Mouse (Mus musculus) forebrain, embryonic 16.5 days (tissue): ENCODE results near the gene Safb. TPM values are rescaled to one million over a fixed set of nuclear protein-coding genes. Genes with fewer than 3 reads are reported as not detected.

Source experiments
- ATAC-seq: fragments of 200-750 bp; cut with Nextera tagmentation; 2 replicates; pipeline ENCODE4 v1.8.0; 2017; ENCODE audit warnings: mild to moderate bottlenecking, moderate library complexity
- H3K27ac ChIP-seq: fragments of 300-500 bp; sonication (generic); 2 replicates; pipeline ENCODE4 v1.5.1; 2014; ENCODE audit warnings: low read length, control low read depth
- H3K27me3 ChIP-seq: fragments of 300-500 bp; sonication (generic); replicated peaks from 2 replicates; pipeline ENCODE4 v1.6.1; 2014; ENCODE audit warnings: low read length; ENCODE audit not compliant: control insufficient read depth, insufficient read depth
- H3K36me3 ChIP-seq: fragments of 300-500 bp; sonication (generic); 2 replicates; pipeline ENCODE4 v1.6.1; 2014; ENCODE audit not compliant: control insufficient read depth, insufficient read depth
- H3K4me1 ChIP-seq: fragments of 300-500 bp; sonication (generic); replicated peaks from 2 replicates; pipeline ENCODE4 v1.6.1; 2014; ENCODE audit warnings: low read length; ENCODE audit not compliant: control insufficient read depth, insufficient read depth
- H3K4me2 ChIP-seq: fragments of 300-500 bp; sonication (generic); 2 replicates; pipeline ENCODE4 v1.6.1; 2014; ENCODE audit warnings: mild to moderate bottlenecking, low read length, control low read depth
- H3K4me3 ChIP-seq: fragments of 300-500 bp; sonication (generic); replicated peaks from 2 replicates; pipeline ENCODE4 v1.5.1; 2014; ENCODE audit warnings: mild to moderate bottlenecking, low read length, control low read depth
- H3K9ac ChIP-seq: fragments of 300-500 bp; sonication (generic); replicated peaks from 2 replicates; pipeline ENCODE4 v1.6.1; 2014; ENCODE audit warnings: low read depth, low read length, control low read depth
- H3K9me3 ChIP-seq: fragments of 300-500 bp; sonication (generic); 2 replicates; pipeline ENCODE4 v1.6.1; 2016; ENCODE audit warnings: low read length; ENCODE audit not compliant: control insufficient read depth
- WGBS: fragments of 180-500 bp; shearing (Covaris S2); extraction: QIAGEN DNeasy Blood & Tissue Kit; methylation state at CpG from one replicate; pipeline ENCODE4 v1.1.7; 2014; 5-methylcytosine and 5-hydroxymethylcytosine counted together
- polyA plus RNA-seq: library from polyadenylated mRNA; unstranded; fragments of >200 nt; fragmentation: Nextera tagmentation; extraction: Ambion mirVana; gene quantifications from 2 replicates; pipeline ENCODE4 v1.2.1, GENCODE M21; 2015

Safb gene
- 121 and 133 TPM in 2 replicates for polyA plus RNA-seq

DNA sequence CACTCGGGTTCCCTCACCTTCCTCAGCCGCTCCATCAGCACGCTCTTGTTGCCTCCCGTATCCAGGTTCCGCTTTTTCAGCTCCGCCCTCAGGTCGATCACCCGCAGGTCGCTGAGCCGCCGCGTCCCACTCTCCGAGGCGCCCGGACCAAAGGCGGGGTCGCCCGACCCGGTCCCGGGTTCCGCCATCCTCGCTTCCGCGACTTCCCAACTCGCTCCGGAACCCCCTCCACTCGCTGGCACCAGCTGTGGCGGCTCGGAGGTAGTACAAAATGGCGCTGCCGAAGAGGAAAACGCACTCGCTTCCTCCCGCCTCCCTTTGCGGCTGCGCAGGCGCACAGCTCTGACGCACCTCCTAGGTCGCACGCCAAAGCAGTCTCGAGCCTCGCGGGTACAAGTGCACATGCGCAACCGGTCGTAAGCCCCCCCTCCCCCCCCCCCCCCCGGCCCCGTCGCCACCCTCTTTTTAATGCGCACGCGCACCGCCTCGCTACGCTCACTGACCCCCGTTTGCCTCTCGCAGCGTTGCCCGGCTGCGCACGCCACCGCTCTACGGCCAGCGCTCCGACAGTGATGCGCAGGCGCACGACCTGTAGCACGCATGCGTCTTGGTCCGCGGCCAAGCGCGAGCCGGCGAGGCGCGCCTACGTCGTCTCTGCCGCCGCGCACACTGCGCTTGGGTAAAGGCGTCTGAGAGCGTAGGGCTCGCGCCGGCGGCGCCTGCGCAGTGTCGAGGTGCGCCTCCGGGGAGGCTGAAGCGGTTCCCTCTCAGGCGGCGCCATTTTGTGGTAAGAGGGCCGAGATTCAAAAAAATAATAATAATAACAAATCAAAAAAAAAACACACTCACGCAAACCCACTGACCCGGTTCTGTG lies at the start of gene Safb, which contains the start of gene Safb2:
Safb (plus strand) TSS at position 569 of the 874 bp plus-strand sequence.
Safb2 (minus strand) TSS at position 329 of the 874 bp plus-strand sequence.
- peaks cover 53% of the 10 kb centered on the region for H3K4me1 ChIP-seq
- peak within 1 kb of the TSS; percentile 86 for H3K9ac ChIP-seq
- H3K9me3 ChIP-seq: no peaks in the 10 kb centered on the region
- ATAC-seq: peak; percentile 96
- peak within 1 kb of the TSS; percentile 98 for H3K4me2 ChIP-seq
- WGBS: under 1% methylated on average over 90 of the region's 101 CpGs
- H3K27ac ChIP-seq: peak within 1 kb of the TSS; percentile 95
- H3K36me3 ChIP-seq: peaks cover 15% of the 10 kb centered on the region
- H3K4me3 ChIP-seq: peak within 1 kb of the TSS; percentile 87
- no peaks in the 10 kb centered on the region for H3K27me3 ChIP-seq

DNA sequence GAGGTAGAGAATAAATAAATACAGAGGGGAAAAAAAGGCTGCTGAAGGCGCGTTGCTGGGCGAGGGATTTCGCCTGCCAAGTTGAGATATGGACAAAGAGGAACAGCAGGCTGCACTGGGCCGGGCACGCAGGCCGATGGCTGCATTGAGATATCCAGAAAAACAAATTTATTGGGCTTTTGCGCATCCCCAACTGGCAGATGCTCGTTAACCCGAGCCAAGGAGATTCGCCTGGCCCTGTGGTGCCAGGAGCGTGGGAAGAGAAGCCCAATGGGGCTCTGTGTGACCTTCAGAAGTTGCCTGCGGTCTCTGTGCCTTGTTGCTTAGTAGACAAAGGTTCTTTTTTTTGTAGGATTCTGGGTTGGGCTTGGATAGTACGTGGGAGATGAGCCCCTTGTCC lies 48.4 kb upstream of the Safb start:
- Histone ChIP-seq H3K27me3 (no peaks in the 10 kb centered on the region), H3K4me3 (no peak overlapping the region), H3K9me3 (no peaks in the 10 kb centered on the region), H3K4me1 (peaks cover 24% of the 10 kb centered on the region), H3K27ac (peak overlapping the region; percentile 83), H3K36me3 (no peaks in the 10 kb centered on the region), H3K4me2 (no peak overlapping the region), H3K9ac (peak overlapping the region; percentile 27; the same call in 1 of the 2 replicates)
- WGBS: 13% methylated on average over 14 of the region's 14 CpGs
- ATAC-seq: peak; percentile 52

DNA sequence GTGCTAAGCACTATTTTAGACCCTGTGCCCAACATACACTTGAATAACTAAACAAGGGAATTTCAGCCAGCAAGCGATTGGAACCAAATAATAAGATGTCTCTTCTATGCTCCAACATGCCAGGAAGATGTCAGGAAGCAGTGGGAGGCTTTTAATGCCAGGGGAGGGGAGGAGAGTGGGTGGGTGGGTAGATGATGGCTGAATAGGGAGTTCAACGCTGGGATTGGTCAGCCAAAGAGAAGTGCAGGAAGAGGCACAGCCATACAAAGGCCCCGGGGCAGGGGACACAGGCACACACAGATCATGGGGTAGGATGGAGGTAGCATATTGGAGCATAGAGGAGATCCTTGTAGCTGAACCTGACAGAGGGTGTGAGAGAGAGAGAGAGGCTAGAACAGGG lies 47.8 kb upstream of the Safb start:
- Histone ChIP-seq H3K27ac (peak overlapping the region; percentile 83), H3K4me2 (no peak overlapping the region), H3K4me1 (peaks cover 24% of the 10 kb centered on the region), H3K9me3 (no peaks in the 10 kb centered on the region), H3K36me3 (no peaks in the 10 kb centered on the region), H3K27me3 (no peaks in the 10 kb centered on the region), H3K4me3 (no peak overlapping the region), H3K9ac (no peak overlapping the region)
- 16% methylated on average over 3 of the region's 3 CpGs for WGBS
- peak; percentile 61 for ATAC-seq

DNA sequence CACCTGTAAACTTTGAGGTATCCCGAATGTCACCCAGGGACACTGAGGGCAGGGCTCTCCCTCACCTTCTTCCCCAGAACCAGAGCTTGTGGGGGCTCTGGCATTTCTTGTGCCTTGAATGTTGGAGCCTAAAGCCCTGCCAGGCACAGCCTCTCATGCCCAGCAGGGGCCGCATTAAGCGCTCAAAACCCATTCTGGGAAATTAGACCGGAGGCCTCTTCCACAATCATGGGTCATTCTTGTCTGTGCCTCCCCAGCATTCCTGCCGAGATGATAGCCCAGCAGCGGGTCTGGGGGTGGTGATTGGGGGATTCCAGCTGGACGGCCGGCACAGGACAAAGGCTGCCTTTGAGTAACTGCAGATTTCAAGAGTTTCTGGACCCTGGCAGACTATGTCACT lies 46.7 kb upstream of the Safb start:
- Histone ChIP-seq H3K36me3 (no peaks in the 10 kb centered on the region), H3K27ac (peak overlapping the region; percentile 31), H3K9me3 (no peaks in the 10 kb centered on the region), H3K4me3 (no peak overlapping the region), H3K4me2 (no peak overlapping the region), H3K9ac (no peak overlapping the region), H3K4me1 (peaks cover 28% of the 10 kb centered on the region), H3K27me3 (no peaks in the 10 kb centered on the region)
- peak; percentile 47 for ATAC-seq
- WGBS: 10% methylated on average over 8 of the region's 8 CpGs

DNA sequence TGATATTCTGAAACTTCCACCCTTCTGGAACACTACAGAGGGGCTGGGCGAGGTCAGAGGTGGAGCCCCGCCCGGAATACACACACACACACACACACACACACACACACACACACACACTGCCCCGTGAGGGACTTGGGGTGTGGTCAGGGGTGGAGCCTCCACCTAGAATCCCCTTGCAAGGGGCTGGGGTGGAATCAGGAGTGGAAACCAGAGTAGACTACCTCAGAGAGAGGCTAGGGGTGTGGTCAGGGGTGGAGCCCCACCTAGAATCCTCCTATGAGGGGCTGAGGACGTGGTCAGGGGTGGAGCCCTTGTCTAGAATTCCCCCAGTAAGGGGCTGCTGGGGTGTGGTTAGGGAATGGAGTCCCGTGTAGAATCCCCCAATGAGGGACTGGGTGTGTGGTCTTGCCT lies 44.1 kb upstream of the Safb start:
- H3K9me3 ChIP-seq: no peaks in the 10 kb centered on the region
- no peak overlapping the region for H3K27ac ChIP-seq
- H3K4me1 ChIP-seq: peaks cover 31% of the 10 kb centered on the region
- no peak for ATAC-seq
- H3K4me3 ChIP-seq: no peak overlapping the region
- WGBS: 45% methylated on average over 6 of the region's 6 CpGs
- H3K4me2 ChIP-seq: no peak overlapping the region
- H3K36me3 ChIP-seq: no peaks in the 10 kb centered on the region
- no peak overlapping the region for H3K9ac ChIP-seq
- H3K27me3 ChIP-seq: no peaks in the 10 kb centered on the region

DNA sequence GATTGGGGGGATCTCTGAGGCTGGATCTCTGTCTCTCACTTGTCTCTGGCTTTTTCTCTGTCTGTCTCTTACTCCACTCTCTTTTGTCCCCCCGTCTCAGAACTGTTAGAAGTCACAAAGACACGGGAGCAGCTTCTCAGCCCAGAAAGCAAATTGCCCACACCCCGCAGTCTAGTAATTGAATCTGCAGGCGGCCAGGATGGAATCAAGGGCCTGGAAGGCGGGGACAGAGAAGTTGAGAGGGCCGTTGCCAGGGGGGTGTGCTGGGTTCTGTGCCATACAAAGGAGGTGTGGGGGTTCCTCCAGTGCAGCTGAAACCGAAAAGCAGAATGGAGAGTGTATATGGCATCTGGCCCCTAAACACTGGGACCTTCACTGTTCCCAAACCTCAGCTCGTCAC lies 41.9 kb upstream of the Safb start:
- ATAC-seq: no peak
- Histone ChIP-seq H3K36me3 (no peaks in the 10 kb centered on the region), H3K9ac (no peak overlapping the region), H3K4me3 (no peak overlapping the region), H3K4me2 (no peak overlapping the region), H3K9me3 (no peaks in the 10 kb centered on the region), H3K4me1 (peaks cover 21% of the 10 kb centered on the region), H3K27ac (peak overlapping the region; percentile 30; the same call in 1 of the 2 replicates), H3K27me3 (no peaks in the 10 kb centered on the region)
- 13% methylated on average over 8 of the region's 8 CpGs for WGBS

DNA sequence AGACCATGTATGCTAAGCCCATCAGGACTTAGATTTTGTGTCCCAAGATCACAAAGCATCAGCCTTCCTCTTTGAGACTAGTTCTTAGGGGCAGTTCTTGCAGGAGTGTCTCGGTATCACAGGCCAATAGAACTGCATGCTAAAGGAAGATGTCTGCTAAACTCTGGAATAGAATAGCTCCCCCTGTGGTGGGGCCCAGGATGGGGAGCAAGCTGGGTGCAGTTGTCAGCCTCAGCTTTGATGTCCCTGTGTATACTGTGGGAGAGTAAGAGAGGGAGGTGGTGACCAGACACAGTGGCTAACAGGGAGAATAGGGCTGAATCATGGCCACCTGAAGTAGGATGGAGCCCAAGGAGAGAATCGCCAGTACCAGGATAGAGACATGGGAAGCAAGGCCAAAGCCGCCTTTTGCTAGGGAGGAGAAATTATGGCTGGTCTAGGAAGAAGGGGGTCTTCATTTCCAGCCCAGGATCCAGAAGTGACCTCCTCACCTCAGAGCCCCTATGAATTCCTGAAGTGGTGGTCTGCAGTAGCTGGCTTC lies 40.9 kb upstream of the Safb start:
- Histone ChIP-seq H3K4me2 (no peak overlapping the region), H3K4me1 (peaks cover 23% of the 10 kb centered on the region), H3K36me3 (no peaks in the 10 kb centered on the region), H3K9me3 (no peaks in the 10 kb centered on the region), H3K4me3 (no peak overlapping the region), H3K27me3 (no peaks in the 10 kb centered on the region), H3K27ac (no peak overlapping the region), H3K9ac (no peak overlapping the region)
- 77% methylated on average over 3 of the region's 3 CpGs for WGBS
- ATAC-seq: no peak

DNA sequence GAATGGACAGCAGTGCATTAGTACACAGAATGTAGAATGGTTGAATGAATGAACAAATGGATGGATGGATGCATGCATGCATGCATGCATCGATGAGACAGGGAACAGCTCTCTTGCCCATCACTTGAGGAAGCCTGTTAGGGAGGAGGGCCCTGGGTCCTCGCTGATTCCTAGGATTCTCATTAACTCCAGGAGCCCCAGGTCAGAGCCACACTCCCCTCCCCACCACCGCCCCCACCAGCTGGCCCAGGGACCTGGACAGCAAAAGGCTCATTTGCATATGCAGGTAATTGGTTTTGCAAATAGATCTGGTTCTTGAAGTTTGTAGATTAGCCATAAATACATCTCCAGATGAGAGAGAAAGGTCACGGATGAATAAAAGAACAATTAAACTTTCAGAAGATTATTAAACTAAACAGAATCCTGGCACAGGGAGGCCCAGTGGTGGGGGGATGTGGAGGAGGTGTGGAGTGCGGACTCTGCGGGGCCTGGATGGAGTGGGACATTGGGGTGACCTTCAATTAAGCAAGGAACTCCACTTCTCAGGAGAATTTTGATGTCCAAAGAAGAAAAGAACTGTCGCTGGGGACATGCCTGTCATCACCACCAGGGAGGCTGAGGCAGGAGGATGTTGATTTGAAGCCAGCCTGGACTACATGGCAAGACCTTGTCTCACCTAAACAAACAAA lies 39.8 kb upstream of the Safb start:
- H3K27ac ChIP-seq: no peak overlapping the region
- H3K4me1 ChIP-seq: peaks cover 29% of the 10 kb centered on the region
- H3K36me3 ChIP-seq: no peaks in the 10 kb centered on the region
- WGBS: 75% methylated on average over 7 of the region's 7 CpGs
- H3K27me3 ChIP-seq: no peaks in the 10 kb centered on the region
- no peak overlapping the region for H3K4me2 ChIP-seq
- no peak overlapping the region for H3K9ac ChIP-seq
- no peak overlapping the region for H3K4me3 ChIP-seq
- H3K9me3 ChIP-seq: no peaks in the 10 kb centered on the region
- ATAC-seq: no peak

DNA sequence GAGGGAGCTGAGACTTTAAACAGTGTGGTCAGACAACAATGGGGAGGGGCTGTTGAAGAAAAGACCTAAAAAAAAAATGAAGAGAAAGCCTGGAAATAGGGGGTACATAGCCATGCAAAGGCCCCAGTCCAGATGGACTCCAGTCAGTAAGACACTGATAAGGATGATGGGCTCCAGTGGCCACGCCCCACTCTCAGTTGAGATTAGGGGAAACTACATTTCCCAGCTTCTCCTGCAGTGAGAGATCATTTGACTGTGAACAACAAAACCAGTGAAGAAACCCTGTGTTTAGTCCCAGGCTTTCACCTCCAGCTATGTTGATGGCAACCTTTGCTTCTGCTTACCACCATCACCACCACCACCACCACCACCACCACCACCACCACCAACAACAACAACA lies 38.7 kb upstream of the Safb start:
- Histone ChIP-seq H3K27ac (no peak overlapping the region), H3K9me3 (no peaks in the 10 kb centered on the region), H3K4me2 (no peak overlapping the region), H3K9ac (no peak overlapping the region), H3K4me1 (peaks cover 30% of the 10 kb centered on the region), H3K27me3 (no peaks in the 10 kb centered on the region), H3K4me3 (no peak overlapping the region), H3K36me3 (no peaks in the 10 kb centered on the region)
- WGBS: 82% methylated on average over 1 of the region's 1 CpGs
- no peak for ATAC-seq
